In the genomic region with DNA sequence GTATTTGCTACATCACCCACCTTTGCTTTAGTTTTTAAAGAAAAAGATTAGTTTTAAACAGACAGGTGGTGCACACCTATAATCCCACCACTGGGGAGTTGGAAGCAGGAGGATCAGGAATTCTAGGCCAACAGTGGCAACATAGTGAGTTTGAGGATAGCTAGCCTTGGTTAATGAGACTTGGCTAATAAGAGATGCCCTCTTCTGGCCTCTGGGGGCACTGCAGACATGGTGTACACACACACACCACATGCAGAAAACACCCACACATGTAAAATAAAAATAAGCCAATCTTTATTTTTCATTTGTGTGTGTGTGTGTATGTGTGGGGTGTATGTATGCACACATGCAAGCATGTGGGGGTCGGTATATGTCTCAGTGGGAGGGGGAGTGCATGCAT, we compare ENCODE assay signal across 24 mouse cellular contexts. TPM values are rescaled to one million over a fixed set of nuclear protein-coding genes. Genes with fewer than 3 reads are reported as not detected.
A peak's percentile ranks its signal among the peaks of the same experiment; 100 is the strongest.
DNase-seq lines count a peak whose midpoint lies in the region; ATAC-seq and TF ChIP-seq lines count a peak whose summit lies in the region.
"Had no signal": no experiment of that assay in that cellular context is flagged by ENCODE, and none has a peak within 500 bp of the region (broad histone marks: within the 10 kb centered on the region; RNA-seq: fewer than 3 reads in every experiment).

No protein-coding gene starts in this region.

- no peak overlapping the region for H3K27ac ChIP-seq in cerebellum, adult 2 months (ENCODE audit: insufficient read depth, low read length)
- H3K27ac ChIP-seq in hindbrain, postnatal 0 days: no peak overlapping the region
- no peak overlapping the region for H3K27ac ChIP-seq in hindbrain, embryonic 10.5 days
- no peak overlapping the region for H3K27ac ChIP-seq in lung, postnatal 0 days (ENCODE audit: low read length)
- peak overlapping the region; percentile 94 for H3K27ac ChIP-seq in brown adipose tissue, adult 24 weeks (replicated peaks; ENCODE audit: low read depth, low read length)
- H3K27ac ChIP-seq: embryonic facial prominence, embryonic 13.5 days; hindbrain, embryonic 14.5 days; kidney, embryonic 15.5 days; limb, embryonic 15.5 days had no signal

- peaks cover 13% of the 10 kb centered on the region for H3K4me1 ChIP-seq in cerebellum, adult 2 months (ENCODE audit: control insufficient read depth, insufficient read depth, low read length)
- no peaks in the 10 kb centered on the region; the same call in 1 of the 2 replicates for H3K4me1 ChIP-seq in hindbrain, postnatal 0 days (ENCODE audit: insufficient read depth, low read length)
- peaks cover 19% of the 10 kb centered on the region for H3K4me1 ChIP-seq in hindbrain, embryonic 10.5 days (replicated peaks)
- H3K4me1 ChIP-seq in lung, postnatal 0 days (ENCODE audit: insufficient read depth, low read depth, low read length): no peaks in the 10 kb centered on the region
- peaks cover 18% of the 10 kb centered on the region for H3K4me1 ChIP-seq in brown adipose tissue, adult 24 weeks (ENCODE audit: control insufficient read depth, insufficient read depth, insufficient read length, low read length)
- H3K4me1 ChIP-seq: heart, embryonic 12.5 days had no signal

- TF ChIP-seq POLR2A in cerebellum, adult 2 months (IDR thresholded peaks at IDR 0.05; ENCODE audit: borderline replicate concordance, insufficient read depth, low read length): no peak

- H3K27me3 ChIP-seq in cerebellum, adult 2 months (ENCODE audit: control insufficient read depth, insufficient read depth, low read length): no peaks in the 10 kb centered on the region
- H3K27me3 ChIP-seq in hindbrain, postnatal 0 days (ENCODE audit: insufficient read depth, low read length): no peaks in the 10 kb centered on the region
- H3K27me3 ChIP-seq in hindbrain, embryonic 10.5 days (ENCODE audit: insufficient read depth, poor library complexity, severe bottlenecking): no peaks in the 10 kb centered on the region
- no peaks in the 10 kb centered on the region for H3K27me3 ChIP-seq in lung, postnatal 0 days (replicated peaks; ENCODE audit: insufficient read depth, low read length)
- H3K27me3 ChIP-seq: embryonic facial prominence, embryonic 13.5 days; heart, embryonic 12.5 days; limb, embryonic 15.5 days had no signal

- H3K4me2 ChIP-seq in hindbrain, postnatal 0 days (ENCODE audit: low read depth, low read length): no peak overlapping the region
- H3K4me2 ChIP-seq in lung, postnatal 0 days (replicated peaks; ENCODE audit: low read depth, low read length): no peak overlapping the region
- H3K4me2 ChIP-seq: embryonic facial prominence, embryonic 13.5 days; heart, embryonic 12.5 days; hindbrain, embryonic 14.5 days; kidney, embryonic 15.5 days; limb, embryonic 15.5 days had no signal

- H3K9ac ChIP-seq in hindbrain, postnatal 0 days (replicated peaks; ENCODE audit: low read length): no peak overlapping the region
- no peak overlapping the region for H3K9ac ChIP-seq in lung, postnatal 0 days (replicated peaks; ENCODE audit: low read depth)
- H3K9ac ChIP-seq: embryonic facial prominence, embryonic 13.5 days; heart, embryonic 12.5 days; hindbrain, embryonic 14.5 days; kidney, embryonic 15.5 days; limb, embryonic 15.5 days had no signal

- DNase-seq in cerebellum, adult 2 months: no peak
- DNase-seq in cerebellum, postnatal 4 days (ENCODE audit: low spot score in 2 of 2): no peak
- DNase-seq in hindbrain, postnatal 0 days (ENCODE audit: low spot score): no peak
- no peak for DNase-seq in hindbrain, embryonic 10.5 days (ENCODE audit: low spot score)
- DNase-seq in lung, postnatal 0 days (ENCODE audit: low spot score): no peak
- no peak for DNase-seq in lung, postnatal 10 days
- no peak for DNase-seq in retina, postnatal 1 day
- DNase-seq: adrenal gland, postnatal 10 days; cerebellum, adult 11 months; heart, postnatal 14 days; layer of hippocampus, postnatal 36 days; lung, postnatal 4 days; right cerebral cortex, postnatal 4 days; thymus, postnatal 25 days had no signal

- H3K36me3 ChIP-seq in hindbrain, postnatal 0 days (ENCODE audit: insufficient read depth, low read length): no peaks in the 10 kb centered on the region
- H3K36me3 ChIP-seq in hindbrain, embryonic 10.5 days: no peaks in the 10 kb centered on the region
- H3K36me3 ChIP-seq in lung, postnatal 0 days (ENCODE audit: insufficient read depth, low read length): no peaks in the 10 kb centered on the region
- H3K36me3 ChIP-seq: heart, embryonic 12.5 days; kidney, embryonic 15.5 days; limb, embryonic 15.5 days had no signal

- WGBS in cerebellum, adult 2 months: 97% methylated on average over 1 of the region's 1 CpGs
- 93% methylated on average over 1 of the region's 1 CpGs for WGBS in hindbrain, postnatal 0 days
- 98% methylated on average over 1 of the region's 1 CpGs for WGBS in hindbrain, embryonic 10.5 days
- 91% methylated on average over 1 of the region's 1 CpGs for WGBS in lung, postnatal 0 days

- ATAC-seq in hindbrain, postnatal 0 days: no peak
- ATAC-seq in lung, postnatal 0 days: no peak
- ATAC-seq: activated CD4-positive, CD25-positive, alpha-beta regulatory T cell, adult 4 months; forebrain, embryonic 16.5 days; intestine, embryonic 16.5 days had no signal

- peak; percentile 32; the same call in 1 of the 2 replicates for TF ChIP-seq CTCF in cerebellum, adult 2 months (IDR thresholded peaks at IDR 0.05; ENCODE audit: borderline replicate concordance, insufficient read depth, low read depth, low read length)
- TF ChIP-seq CTCF in hindbrain, postnatal 0 days (IDR thresholded peaks at IDR 0.05; ENCODE audit: low read depth): peak; percentile 34
- TF ChIP-seq CTCF in lung, postnatal 0 days (IDR thresholded peaks at IDR 0.05): peak; percentile 34

- no peaks in the 10 kb centered on the region for H3K9me3 ChIP-seq in hindbrain, postnatal 0 days (ENCODE audit: low read length)
- H3K9me3 ChIP-seq in hindbrain, embryonic 10.5 days: peaks cover 4% of the 10 kb centered on the region; the same call in 1 of the 2 replicates
- H3K9me3 ChIP-seq in lung, postnatal 0 days (ENCODE audit: low read length): no peaks in the 10 kb centered on the region
- H3K9me3 ChIP-seq: embryonic facial prominence, embryonic 13.5 days; kidney, embryonic 15.5 days; limb, embryonic 15.5 days had no signal

- no peak overlapping the region for H3K4me3 ChIP-seq in cerebellum, adult 2 months (replicated peaks; ENCODE audit: insufficient read depth, low read depth, low read length)
- no peak overlapping the region for H3K4me3 ChIP-seq in hindbrain, postnatal 0 days (ENCODE audit: low read length)
- no peak overlapping the region for H3K4me3 ChIP-seq in hindbrain, embryonic 10.5 days
- no peak overlapping the region for H3K4me3 ChIP-seq in lung, postnatal 0 days (ENCODE audit: low read depth, low read length)
- H3K4me3 ChIP-seq in brown adipose tissue, adult 24 weeks (ENCODE audit: insufficient read depth, low read depth, low read length): no peak overlapping the region
- H3K4me3 ChIP-seq: embryonic facial prominence, embryonic 13.5 days; heart, embryonic 12.5 days; kidney, embryonic 15.5 days; limb, embryonic 15.5 days had no signal

- TF ChIP-seq EP300 in lung, postnatal 0 days (IDR thresholded peaks at IDR 0.05): no peak

RNA-seq across cellular contexts. Expression of gene Atp9a, which starts 3.4 kb away (rescaled TPM):
- polyA plus RNA-seq in cerebellum, adult 2 months (2012; rRNA removed): 316 and 321 TPM in 2 replicates
- 577 and 607 TPM in 2 replicates for total RNA-seq in hindbrain, postnatal 0 days (2014; rRNA removed)
- polyA plus RNA-seq in hindbrain, postnatal 0 days (2015; fragmentation: Nextera tagmentation; extraction: Ambion mirVana): 127 and 130 TPM in 2 replicates
- polyA plus RNA-seq in hindbrain, embryonic 10.5 days (2016; fragmentation: Nextera tagmentation; extraction: Ambion mirVana): 14.6 and 20.1 TPM in 2 replicates
- polyA plus RNA-seq in lung, postnatal 0 days (2015; fragmentation: Nextera tagmentation; extraction: Ambion mirVana): 19.5 and 21.1 TPM in 2 replicates
- 49.7 and 51.4 TPM in 2 replicates for polyA plus RNA-seq in brown adipose tissue, adult 24 weeks (2012; ENCODE audit: insufficient read depth, insufficient read length, missing spikeins)

RNA-seq across cellular contexts. Expression of gene Sall4, which starts 28.9 kb away (rescaled TPM):
- polyA plus RNA-seq in cerebellum, adult 2 months (2012; rRNA removed): 0.13 and 0.28 TPM in 2 replicates
- 0.31 and 0.32 TPM in 2 replicates for total RNA-seq in hindbrain, postnatal 0 days (2014; rRNA removed)
- polyA plus RNA-seq in hindbrain, postnatal 0 days (2015; fragmentation: Nextera tagmentation; extraction: Ambion mirVana): 0.10 and 0.16 TPM in 2 replicates
- 19.0 and 44.4 TPM in 2 replicates for polyA plus RNA-seq in hindbrain, embryonic 10.5 days (2016; fragmentation: Nextera tagmentation; extraction: Ambion mirVana)
- polyA plus RNA-seq in lung, postnatal 0 days (2015; fragmentation: Nextera tagmentation; extraction: Ambion mirVana): not detected in 2 replicates
- polyA plus RNA-seq in brown adipose tissue, adult 24 weeks (2012; ENCODE audit: insufficient read depth, insufficient read length, missing spikeins): not detected in 2 replicates
- polyA plus RNA-seq: gonadal fat pad, adult 2 months had no signal

Comparison
In these comparisons a context has a peak if more than half of its experiments do, and no peak if none do; other contexts are left out.
1. RNA of gene Sall4, which starts 28.9 kb away (polyA plus RNA-seq): 19.0 to 44.4 TPM in hindbrain, embryonic 10.5 days; 0.13 to 0.28 TPM in cerebellum, adult 2 months, not detected in brown adipose tissue, adult 24 weeks, 0.10 to 0.16 TPM in hindbrain, postnatal 0 days and not detected in lung, postnatal 0 days; every median in the first group is over 10 times any median in the second.
2. Peak in every context shown above with its lines, with median percentiles within 50 percentile points of each other: CTCF ChIP-seq.